Mouse (Mus musculus) limb, embryonic 14.5 days (tissue): Measurements from ENCODE around the gene 4930404H24Rik. TPM values are rescaled to one million over a fixed set of nuclear protein-coding genes. Genes with fewer than 3 reads are reported as not detected.

Experiments used
- ATAC-seq: fragments of 200-750 bp; cut with Nextera tagmentation; 2 replicates; pipeline ENCODE4 v1.8.0; 2017; ENCODE audit warnings: low read depth, moderate number of reproducible peaks, moderate TSS enrichment; ENCODE audit not compliant: low FRiP score
- DNase-seq: peaks from one replicate; pipeline ENCODE4 v3.0.0-alpha.2; 2015; ENCODE audit warnings: low spot score
- H3K27ac ChIP-seq: fragments of 300-500 bp; sonication (generic); replicated peaks from 2 replicates; pipeline ENCODE4 v1.5.1; 2014; ENCODE audit warnings: low read depth, mild to moderate bottlenecking, low read length, moderate library complexity, mixed read lengths
- H3K27me3 ChIP-seq: fragments of 300-500 bp; sonication (generic); 2 replicates; pipeline ENCODE4 v1.6.1; 2014; ENCODE audit warnings: low read length, mixed read lengths; ENCODE audit not compliant: control insufficient read depth, insufficient read depth
- H3K36me3 ChIP-seq: fragments of 300-500 bp; sonication (generic); 2 replicates; pipeline ENCODE4 v1.6.1; 2014; ENCODE audit warnings: mild to moderate bottlenecking, low read length, moderate library complexity, mixed read lengths; ENCODE audit not compliant: control insufficient read depth, insufficient read depth
- H3K4me1 ChIP-seq: fragments of 300-500 bp; sonication (generic); 2 replicates; pipeline ENCODE4 v1.6.1; 2014; ENCODE audit warnings: antibody characterized with exemption, low read length, mixed read lengths; ENCODE audit not compliant: control insufficient read depth, insufficient read depth
- H3K4me2 ChIP-seq: fragments of 300-500 bp; sonication (generic); replicated peaks from 2 replicates; pipeline ENCODE4 v1.6.1; 2014; ENCODE audit warnings: low read depth, mild to moderate bottlenecking, low read length, moderate library complexity; ENCODE audit not compliant: severe bottlenecking
- H3K4me3 ChIP-seq: fragments of 300-500 bp; sonication (generic); replicated peaks from 2 replicates; pipeline ENCODE4 v1.5.1; 2014; ENCODE audit warnings: low read length
- H3K9ac ChIP-seq: fragments of 300-500 bp; sonication (generic); 2 replicates; pipeline ENCODE4 v1.6.1; 2014; ENCODE audit warnings: mild to moderate bottlenecking, low read depth, low read length, moderate library complexity; ENCODE audit not compliant: severe bottlenecking
- H3K9me3 ChIP-seq: fragments of 300-500 bp; sonication (generic); 2 replicates; pipeline ENCODE4 v1.6.1; 2016; ENCODE audit warnings: low read length; ENCODE audit not compliant: control insufficient read depth
- POLR2A ChIP-seq: fragments of 200-500 bp; IDR thresholded peaks from 2 replicates; pipeline ENCODE4 v1.8.0; 2012; ENCODE audit warnings: inconsistent platforms, mild to moderate bottlenecking, moderate library complexity, borderline replicate concordance; ENCODE audit not compliant: insufficient read depth, insufficient read length; ENCODE audit errors: extremely low read depth
- WGBS: fragments of 180-500 bp; shearing (Covaris S2); extraction: QIAGEN DNeasy Blood & Tissue Kit; methylation state at CpG from one replicate; pipeline ENCODE4 v1.1.7; 2014; 5-methylcytosine and 5-hydroxymethylcytosine counted together
- polyA plus RNA-seq, 2 experiments: library from polyadenylated mRNA; depleted of rRNA in 1 of 2; stranded (reverse) in 1 of 2; unstranded in 1 of 2; fragments of >200 nt; fragmentation: Nextera tagmentation in 1 of 2; extraction: Ambion mirVana in 1 of 2; gene quantifications; 2 replicates each; pipeline versions ENCODE4 v1.2.1 to v1.2.3; 2012 to 2014

Gene 4930404H24Rik
- polyA plus RNA-seq, 2 experiments: not detected

GRCm38 (mm10) chr2:153469317-153469716 lies 23.3 kb upstream of the 4930404H24Rik start:
- DNase-seq (no peak), ATAC-seq (no peak)
- Histone ChIP-seq H3K9ac (no peak overlapping the region), H3K36me3 (no peaks in the 10 kb centered on the region), H3K27me3 (no peaks in the 10 kb centered on the region), H3K9me3 (no peaks in the 10 kb centered on the region), H3K4me1 (no peaks in the 10 kb centered on the region), H3K4me2 (no peak overlapping the region), H3K27ac (no peak overlapping the region), H3K4me3 (no peak overlapping the region)
- 33% methylated on average over 2 of the region's 2 CpGs for WGBS
- TF ChIP-seq POLR2A: no peak

- Histone ChIP-seq H3K4me3 (no peak overlapping the region), H3K9ac (peak overlapping the region; percentile 8; the same call in 1 of the 2 replicates), H3K9me3 (no peaks in the 10 kb centered on the region), H3K4me2 (no peak overlapping the region), H3K4me1 (0 out of 2 replicates have a peak, but pooled peaks cover 1% of the 10 kb centered on the region), H3K27me3 (no peaks in the 10 kb centered on the region), H3K36me3 (no peaks in the 10 kb centered on the region), H3K27ac (no peak overlapping the region)
- ATAC-seq (0 out of 2 replicates have a peak, but pooled peaks have one; percentile 34), DNase-seq (no peak)
- no peak for TF ChIP-seq POLR2A
- WGBS: 41% methylated on average over 4 of the region's 4 CpGs
Measured at GRCm38 (mm10) chr2:153469764-153470163, 22.8 kb upstream of the 4930404H24Rik start.

GRCm38 (mm10) chr2:153470983-153471382 lies 21.6 kb upstream of the 4930404H24Rik start:
- Histone ChIP-seq H3K9me3 (no peaks in the 10 kb centered on the region), H3K4me3 (no peak overlapping the region), H3K4me1 (0 out of 2 replicates have a peak, but pooled peaks cover 7% of the 10 kb centered on the region), H3K4me2 (no peak overlapping the region), H3K9ac (no peak overlapping the region), H3K36me3 (no peaks in the 10 kb centered on the region), H3K27ac (no peak overlapping the region), H3K27me3 (no peaks in the 10 kb centered on the region)
- DNase-seq: peak; percentile 52
- WGBS: 15% methylated on average over 3 of the region's 3 CpGs
- peak; percentile 59; the same call in 1 of the 2 replicates for ATAC-seq
- no peak for TF ChIP-seq POLR2A

- peak; percentile 59 for DNase-seq
- H3K4me3 ChIP-seq: no peak overlapping the region
- no peak overlapping the region; the same call in 1 of the 2 replicates for H3K27ac ChIP-seq
- H3K9ac ChIP-seq: 0 out of 2 replicates have a peak overlapping the region, but pooled peaks have one; percentile 2
- H3K4me1 ChIP-seq: 0 out of 2 replicates have a peak, but pooled peaks cover 7% of the 10 kb centered on the region
- no peak overlapping the region for H3K4me2 ChIP-seq
- no peak for ATAC-seq
- 36% methylated on average over 4 of the region's 4 CpGs for WGBS
- TF ChIP-seq POLR2A: no peak
- no peaks in the 10 kb centered on the region for H3K9me3 ChIP-seq
- no peaks in the 10 kb centered on the region for H3K27me3 ChIP-seq
- H3K36me3 ChIP-seq: no peaks in the 10 kb centered on the region
Measured at GRCm38 (mm10) chr2:153475114-153476112, 17.2 kb upstream of the 4930404H24Rik start.

- H3K4me3 ChIP-seq: no peak overlapping the region
- H3K4me1 ChIP-seq: peaks cover 13% of the 10 kb centered on the region
- 8% methylated on average over 4 of the region's 4 CpGs for WGBS
- H3K9me3 ChIP-seq: no peaks in the 10 kb centered on the region
- peak; percentile 35; the same call in 1 of the 2 replicates for TF ChIP-seq POLR2A
- H3K36me3 ChIP-seq: no peaks in the 10 kb centered on the region
- no peak overlapping the region for H3K9ac ChIP-seq
- DNase-seq (peak; percentile 81), ATAC-seq (peak; percentile 83)
- H3K27me3 ChIP-seq: no peaks in the 10 kb centered on the region
- no peak overlapping the region for H3K4me2 ChIP-seq
- no peak overlapping the region for H3K27ac ChIP-seq
Measured at GRCm38 (mm10) chr2:153478583-153478982, 14.0 kb upstream of the 4930404H24Rik start.
